Mouse (Mus musculus) testis, adult 2 months (tissue): Measurements from ENCODE around the gene Dynll1.

Experiments
- CTCF ChIP-seq: fragments of 200-500 bp; IDR thresholded peaks from 2 replicates; pipeline ENCODE4 v1.5.1; 2012; ENCODE audit warnings: low read depth, mild to moderate bottlenecking, inconsistent platforms, low read length, moderate library complexity; ENCODE audit not compliant: control insufficient read depth, insufficient read depth, insufficient replicate concordance
- POLR2A ChIP-seq: fragments of 200-500 bp; IDR thresholded peaks from 2 replicates; pipeline ENCODE4 v1.6.1; 2012; ENCODE audit warnings: low read depth, mild to moderate bottlenecking, inconsistent platforms, low read length, moderate library complexity; ENCODE audit not compliant: control insufficient read depth

- TF ChIP-seq CTCF (no peak), POLR2A (no peak)
These were observed 28.6 kb downstream of the Dynll1 start for GRCm38 (mm10) chr5:115271931-115272811.
